Mouse (Mus musculus) liver, embryonic 11.5 days (tissue): ENCODE measurements around the gene Vmn2r-ps130. TPM values are rescaled to one million over a fixed set of nuclear protein-coding genes. Genes with fewer than 3 reads are reported as not detected.
"Not testable (repeated sequence)": the region's sequence is repeated elsewhere in the genome, so short reads cannot be mapped to it uniquely, and the experiment has no call there.

Experiments
- ATAC-seq: fragments of 200-750 bp; cut with Nextera tagmentation; replicated peaks from 2 replicates; pipeline ENCODE4 v1.8.0; 2017; ENCODE audit warnings: moderate number of reproducible peaks, mild to moderate bottlenecking, moderate TSS enrichment, moderate library complexity; ENCODE audit not compliant: low FRiP score
- DNase-seq: peaks from one replicate; pipeline ENCODE4 v3.0.0-alpha.2; 2017; ENCODE audit warnings: low spot score
- H3K27ac ChIP-seq: fragments of 300-500 bp; sonication (generic); 2 replicates; pipeline ENCODE4 v1.5.1; 2014; ENCODE audit warnings: mild to moderate bottlenecking, low read depth, low read length, control low read depth
- H3K27me3 ChIP-seq: fragments of 300-500 bp; sonication (generic); replicated peaks from 2 replicates; pipeline ENCODE4 v1.6.1; 2014; ENCODE audit warnings: low read length, mixed read lengths; ENCODE audit not compliant: control insufficient read depth, insufficient read depth
- H3K36me3 ChIP-seq: fragments of 300-500 bp; sonication (generic); 2 replicates; pipeline ENCODE4 v1.6.1; 2014; ENCODE audit warnings: mild to moderate bottlenecking, low read length, moderate library complexity, mixed read lengths; ENCODE audit not compliant: control insufficient read depth, insufficient read depth
- H3K4me1 ChIP-seq: fragments of 300-500 bp; sonication (generic); replicated peaks from 2 replicates; pipeline ENCODE4 v1.6.1; 2014; ENCODE audit warnings: low read length, mixed read lengths; ENCODE audit not compliant: control insufficient read depth, insufficient read depth
- H3K4me2 ChIP-seq: fragments of 300-500 bp; sonication (generic); 2 replicates; pipeline ENCODE4 v1.6.1; 2014; ENCODE audit warnings: mild to moderate bottlenecking, control low read depth, moderate library complexity
- H3K4me3 ChIP-seq: fragments of 300-500 bp; sonication (generic); 2 replicates; pipeline ENCODE4 v1.5.1; 2014; ENCODE audit warnings: low read depth, low read length, control low read depth
- H3K9ac ChIP-seq: fragments of 300-500 bp; sonication (generic); 2 replicates; pipeline ENCODE4 v1.6.1; 2014; ENCODE audit warnings: low read depth, low read length, control low read depth
- H3K9me3 ChIP-seq: fragments of 300-500 bp; sonication (generic); 2 replicates; pipeline ENCODE4 v1.6.1; 2016; ENCODE audit warnings: low read length, inconsistent platforms, mixed read lengths; ENCODE audit not compliant: control insufficient read depth
- WGBS: fragments of 180-500 bp; shearing (Covaris S2); extraction: QIAGEN DNeasy Blood & Tissue Kit; methylation state at CpG from one replicate; pipeline ENCODE4 v1.1.7; 2014; 5-methylcytosine and 5-hydroxymethylcytosine counted together
- polyA plus RNA-seq: library from polyadenylated mRNA; unstranded; fragments of >200 nt; fragmentation: Nextera tagmentation; extraction: Ambion mirVana; gene quantifications from 2 replicates; pipeline ENCODE4 v1.2.1, GENCODE M21; 2014

Gene Vmn2r-ps130
- not detected in 2 replicates for polyA plus RNA-seq

- not testable (repeated sequence) for H3K27me3 ChIP-seq, H3K27ac ChIP-seq, H3K9me3 ChIP-seq, H3K9ac ChIP-seq, H3K36me3 ChIP-seq, ATAC-seq, DNase-seq, H3K4me3 ChIP-seq, H3K4me1 ChIP-seq, H3K4me2 ChIP-seq
- WGBS = no CpG with 5 or more reads among the region's 1 CpGs
These were observed at the start of gene Vmn2r-ps130 for GRCm38 (mm10) chr17:23060866-23061265. Gene Vmn2r-ps130, plus strand, starts transcription at chr17:23061166.

Other genes starting within 250 kb of the Vmn2r-ps130 start
- gene Zfp945, start 194.0 kb upstream of the Vmn2r-ps130 start, polyA plus RNA-seq = 6.6 and 7.8 TPM in 2 replicates
- not detected in 2 replicates for gene Vmn2r113, start 118.2 kb upstream of the Vmn2r-ps130 start, polyA plus RNA-seq
- gene Zfp40, start 132.1 kb downstream of the Vmn2r-ps130 start, polyA plus RNA-seq = 5.6 and 6.6 TPM in 2 replicates